Mouse (Mus musculus) embryonic fibroblast, embryonic 13.5 days (primary cell): Measurements from ENCODE around the gene Uck2.

Experiments
- CTCF ChIP-seq: IDR thresholded peaks from 2 replicates; pipeline ENCODE4 v1.5.1; 2011; ENCODE audit warnings: mild to moderate bottlenecking, control low read depth, low read length, moderate library complexity, borderline replicate concordance; ENCODE audit not compliant: insufficient read depth
- POLR2A ChIP-seq: IDR thresholded peaks from 2 replicates; pipeline ENCODE4 v1.6.1; 2011; ENCODE audit warnings: low read depth, mild to moderate bottlenecking, control low read depth, low read length, moderate library complexity

GRCm38 (mm10) chr1:167241487-167241886 is 43.6 kb downstream of the Uck2 start:
- TF ChIP-seq CTCF (no peak), POLR2A (no peak)
